Mouse (Mus musculus): ENCODE data around the gene Kcnab3. TPM values are rescaled to one million over a fixed set of nuclear protein-coding genes. Genes with fewer than 3 reads are reported as not detected.
"Not testable (repeated sequence)": the region's sequence is repeated elsewhere in the genome, so short reads cannot be mapped to it uniquely, and the experiment has no call there.

Kcnab3 gene
- 2.8 and 3.0 TPM in 2 replicates for polyA plus RNA-seq (2015; fragmentation: Nextera tagmentation; extraction: Ambion mirVana)

- Histone ChIP-seq H3K9ac (peak within 1 kb of the TSS; percentile 37), H3K27ac (replicated peaks) (peak within 1 kb of the TSS; percentile 48; the same call in 1 of the 2 replicates), H3K4me2 (replicated peaks) (peak within 1 kb of the TSS; percentile 89), H3K36me3 (0 out of 2 replicates have a peak, but pooled peaks cover 4% of the 10 kb centered on the region), H3K4me1 (peaks cover 44% of the 10 kb centered on the region), H3K4me3 (replicated peaks) (peak within 1 kb of the TSS; percentile 51), H3K27me3 (peaks cover 22% of the 10 kb centered on the region), H3K9me3 (replicated peaks) (no peaks in the 10 kb centered on the region)
- WGBS, result 11% methylated on average over 26 of the region's 26 CpGs
- peak; percentile 69; the same call in 1 of the 2 replicates for ATAC-seq (ENCODE audit: insufficient number of reproducible peaks, low FRiP score, low TSS enrichment, low read depth)
These were observed at the start of gene Kcnab3 for GRCm38 (mm10) chr11:69325628-69326407. TSS of gene Kcnab3 (plus strand) at chr11:69326258.

GRCm38 (mm10) chr11:69277267-69277666 lies 48.8 kb upstream of the Kcnab3 start:
- Histone ChIP-seq H3K4me2 (replicated peaks) (no peak overlapping the region), H3K4me3 (replicated peaks) (no peak overlapping the region), H3K27me3 (no peaks in the 10 kb centered on the region), H3K4me1 (no peaks in the 10 kb centered on the region), H3K27ac (replicated peaks) (no peak overlapping the region), H3K9ac (no peak overlapping the region), H3K9me3 (replicated peaks) (no peaks in the 10 kb centered on the region), H3K36me3 (no peaks in the 10 kb centered on the region)
- ATAC-seq (ENCODE audit: insufficient number of reproducible peaks, low FRiP score, low TSS enrichment, low read depth), result no peak
- 59% methylated on average over 5 of the region's 5 CpGs for WGBS

GRCm38 (mm10) chr11:69291111-69291510 lies 34.9 kb upstream of the Kcnab3 start:
- Histone ChIP-seq H3K4me3 (replicated peaks) (no peak overlapping the region), H3K27ac (replicated peaks) (no peak overlapping the region), H3K4me1 (no peaks in the 10 kb centered on the region), H3K27me3 (no peaks in the 10 kb centered on the region), H3K36me3 (no peaks in the 10 kb centered on the region), H3K9me3 (replicated peaks) (no peaks in the 10 kb centered on the region), H3K9ac (no peak overlapping the region), H3K4me2 (replicated peaks) (no peak overlapping the region)
- ATAC-seq (ENCODE audit: insufficient number of reproducible peaks, low FRiP score, low TSS enrichment, low read depth), result no peak
- 93% methylated on average over 5 of the region's 5 CpGs for WGBS

- Histone ChIP-seq H3K9ac (no peak overlapping the region), H3K4me3 (replicated peaks) (no peak overlapping the region), H3K27ac (replicated peaks) (no peak overlapping the region), H3K9me3 (replicated peaks) (no peaks in the 10 kb centered on the region), H3K36me3 (peaks cover 3% of the 10 kb centered on the region; the same call in 1 of the 2 replicates), H3K4me1 (no peaks in the 10 kb centered on the region), H3K27me3 (no peaks in the 10 kb centered on the region), H3K4me2 (replicated peaks) (no peak overlapping the region)
- ATAC-seq (ENCODE audit: insufficient number of reproducible peaks, low FRiP score, low TSS enrichment, low read depth), result no peak
- WGBS, result 90% methylated on average over 3 of the region's 3 CpGs
These were observed 30.8 kb upstream of the Kcnab3 start for GRCm38 (mm10) chr11:69295286-69295685.

- H3K9ac ChIP-seq, result no peak overlapping the region
- no peaks in the 10 kb centered on the region for H3K4me1 ChIP-seq
- H3K4me3 ChIP-seq (replicated peaks), result no peak overlapping the region
- no peak for ATAC-seq (ENCODE audit: insufficient number of reproducible peaks, low FRiP score, low TSS enrichment, low read depth)
- no peaks in the 10 kb centered on the region for H3K9me3 ChIP-seq (replicated peaks)
- H3K4me2 ChIP-seq (replicated peaks), result no peak overlapping the region
- WGBS, result 86% methylated on average over 2 of the region's 2 CpGs
- H3K27me3 ChIP-seq, result no peaks in the 10 kb centered on the region
- peaks cover 22% of the 10 kb centered on the region for H3K36me3 ChIP-seq
- H3K27ac ChIP-seq (replicated peaks), result no peak overlapping the region
These were observed 28.3 kb upstream of the Kcnab3 start for GRCm38 (mm10) chr11:69297799-69298198.

GRCm38 (mm10) chr11:69298231-69298630 lies 27.8 kb upstream of the Kcnab3 start:
- no peak overlapping the region for H3K4me2 ChIP-seq (replicated peaks)
- no peaks in the 10 kb centered on the region for H3K27me3 ChIP-seq
- WGBS, result 74% methylated on average over 7 of the region's 7 CpGs
- H3K9me3 ChIP-seq (replicated peaks), result no peaks in the 10 kb centered on the region
- ATAC-seq (ENCODE audit: insufficient number of reproducible peaks, low FRiP score, low TSS enrichment, low read depth), result no peak
- no peaks in the 10 kb centered on the region for H3K4me1 ChIP-seq
- H3K4me3 ChIP-seq (replicated peaks), result no peak overlapping the region
- peaks cover 26% of the 10 kb centered on the region for H3K36me3 ChIP-seq
- H3K9ac ChIP-seq, result no peak overlapping the region
- no peak overlapping the region for H3K27ac ChIP-seq (replicated peaks)

GRCm38 (mm10) chr11:69302817-69303216 lies 23.2 kb upstream of the Kcnab3 start:
- ATAC-seq (ENCODE audit: insufficient number of reproducible peaks, low FRiP score, low TSS enrichment, low read depth), result no peak
- Histone ChIP-seq H3K4me1 (no peaks in the 10 kb centered on the region), H3K36me3 (peaks cover 68% of the 10 kb centered on the region), H3K4me2 (replicated peaks) (no peak overlapping the region), H3K9ac (no peak overlapping the region), H3K27ac (replicated peaks) (no peak overlapping the region), H3K27me3 (no peaks in the 10 kb centered on the region), H3K4me3 (replicated peaks) (no peak overlapping the region), H3K9me3 (replicated peaks) (no peaks in the 10 kb centered on the region)
- WGBS, result 83% methylated on average over 7 of the region's 7 CpGs

GRCm38 (mm10) chr11:69305291-69305690 lies 20.8 kb upstream of the Kcnab3 start:
- Histone ChIP-seq H3K4me2 (replicated peaks) (no peak overlapping the region), H3K9ac (no peak overlapping the region), H3K27me3 (no peaks in the 10 kb centered on the region), H3K4me1 (no peaks in the 10 kb centered on the region), H3K4me3 (replicated peaks) (no peak overlapping the region), H3K27ac (replicated peaks) (no peak overlapping the region), H3K9me3 (replicated peaks) (no peaks in the 10 kb centered on the region), H3K36me3 (peaks cover 84% of the 10 kb centered on the region)
- no peak for ATAC-seq (ENCODE audit: insufficient number of reproducible peaks, low FRiP score, low TSS enrichment, low read depth)
- 90% methylated on average over 9 of the region's 9 CpGs for WGBS

GRCm38 (mm10) chr11:69306039-69306438 lies 20.0 kb upstream of the Kcnab3 start:
- no peaks in the 10 kb centered on the region for H3K9me3 ChIP-seq (replicated peaks)
- H3K27me3 ChIP-seq, result no peaks in the 10 kb centered on the region
- no peak overlapping the region for H3K9ac ChIP-seq
- no peak overlapping the region for H3K4me3 ChIP-seq (replicated peaks)
- no peaks in the 10 kb centered on the region for H3K4me1 ChIP-seq
- H3K4me2 ChIP-seq (replicated peaks), result no peak overlapping the region
- ATAC-seq (ENCODE audit: insufficient number of reproducible peaks, low FRiP score, low TSS enrichment, low read depth), result no peak
- H3K36me3 ChIP-seq, result peaks cover 86% of the 10 kb centered on the region
- H3K27ac ChIP-seq (replicated peaks), result no peak overlapping the region
- WGBS, result 95% methylated on average over 2 of the region's 2 CpGs

GRCm38 (mm10) chr11:69311266-69311665 lies 14.8 kb upstream of the Kcnab3 start:
- no peak overlapping the region for H3K4me2 ChIP-seq (replicated peaks)
- whole genome bisulfite sequencing, result 77% methylated on average over 7 of the region's 7 CpGs

GRCm38 (mm10) chr11:69316361-69316760 lies 9.7 kb upstream of the Kcnab3 start:
- Histone ChIP-seq H3K36me3 (peaks cover 64% of the 10 kb centered on the region), H3K4me2 (replicated peaks) (no peak overlapping the region), H3K4me1 (no peaks in the 10 kb centered on the region), H3K9me3 (replicated peaks) (no peaks in the 10 kb centered on the region), H3K9ac (no peak overlapping the region), H3K27ac (replicated peaks) (no peak overlapping the region), H3K4me3 (replicated peaks) (no peak overlapping the region), H3K27me3 (no peaks in the 10 kb centered on the region)
- no peak for ATAC-seq (ENCODE audit: insufficient number of reproducible peaks, low FRiP score, low TSS enrichment, low read depth)
- 94% methylated on average over 6 of the region's 6 CpGs for WGBS

More at GRCm38 (mm10) chr11:69311266-69311665, 14.8 kb upstream of the Kcnab3 start:
- 0 out of 2 replicates have a peak, but pooled peaks have one; percentile 60 for ATAC-seq (ENCODE audit: insufficient number of reproducible peaks, low FRiP score, low TSS enrichment, low read depth)
- Histone ChIP-seq H3K4me3 (replicated peaks) (no peak overlapping the region), H3K27ac (replicated peaks) (no peak overlapping the region), H3K27me3 (no peaks in the 10 kb centered on the region), H3K9me3 (replicated peaks) (no peaks in the 10 kb centered on the region), H3K4me1 (no peaks in the 10 kb centered on the region), H3K36me3 (peaks cover 70% of the 10 kb centered on the region), H3K9ac (no peak overlapping the region)

GRCm38 (mm10) chr11:69318000-69318399 lies 8.1 kb upstream of the Kcnab3 start:
- WGBS, result 86% methylated on average over 3 of the region's 3 CpGs
- peaks cover 49% of the 10 kb centered on the region for H3K36me3 ChIP-seq
- not testable (repeated sequence) for ATAC-seq (ENCODE audit: insufficient number of reproducible peaks, low FRiP score, low TSS enrichment, low read depth)

More at GRCm38 (mm10) chr11:69318000-69318399, 8.1 kb upstream of the Kcnab3 start:
- H3K27me3 ChIP-seq; H3K4me2 ChIP-seq (replicated peaks); H3K9ac ChIP-seq; H3K27ac ChIP-seq (replicated peaks); H3K9me3 ChIP-seq (replicated peaks); H3K4me3 ChIP-seq (replicated peaks): not testable (repeated sequence)
- peaks cover 15% of the 10 kb centered on the region for H3K4me1 ChIP-seq
